Mouse (Mus musculus) embryonic fibroblast, embryonic 13.5 days (primary cell): ENCODE data around the gene Adprhl1.

Experiments
- CTCF ChIP-seq: IDR thresholded peaks from 2 replicates; pipeline ENCODE4 v1.5.1; 2011; ENCODE audit warnings: mild to moderate bottlenecking, control low read depth, low read length, moderate library complexity, borderline replicate concordance; ENCODE audit not compliant: insufficient read depth
- POLR2A ChIP-seq: IDR thresholded peaks from 2 replicates; pipeline ENCODE4 v1.6.1; 2011; ENCODE audit warnings: low read depth, mild to moderate bottlenecking, control low read depth, low read length, moderate library complexity

GRCm38 (mm10) chr8:13263376-13263775 is 9.4 kb upstream of the Adprhl1 start:
- TF ChIP-seq CTCF (no peak), POLR2A (no peak)
